Mouse (Mus musculus): ENCODE data around the gene Exoc4.

- TF ChIP-seq EP300 (IDR thresholded peaks at IDR 0.05) (no peak), CTCF (IDR thresholded peaks at IDR 0.05) (no peak)
Observed at GRCm38 (mm10) chr6:33886941-33887340, 638.1 kb downstream of the Exoc4 start.

Measured in lung, postnatal 0 days (tissue).